Mouse (Mus musculus) megakaryocyte progenitor cell, adult 5-6 weeks (primary cell): Measurements from ENCODE around the gene Fkbp1b. TPM values are rescaled to one million over a fixed set of nuclear protein-coding genes. Genes with fewer than 3 reads are reported as not detected.

Source experiments
- total RNA-seq, 2 experiments: library from RNA; stranded (forward) in 1 of 2; stranded (reverse) in 1 of 2; fragments of 157-497, 149-512 nt in 1 of 2; fragments of 200-1000 nt in 1 of 2; gene quantifications; 2 replicates each; pipeline versions ENCODE4 v1.2.3 to v1.2.4; 2015 to 2017

Fkbp1b gene
- total RNA-seq, 2 experiments from 2014 or later = 18.4 to 21.3 TPM

Other genes starting within 250 kb of the Fkbp1b start
- gene Itsn2, start 249.0 kb downstream of the Fkbp1b start, total RNA-seq (2015) = 78.3 and 94.5 TPM in 2 replicates
- 123 and 143 TPM in 2 replicates for gene Itsn2, start 249.0 kb downstream of the Fkbp1b start, total RNA-seq (2017)
- gene Gm3625, start 248.7 kb downstream of the Fkbp1b start, total RNA-seq (2015) = not detected in 2 replicates
- not detected in 2 replicates for gene Gm3625, start 248.7 kb downstream of the Fkbp1b start, total RNA-seq (2017)
- gene Fam228a, start 103.2 kb downstream of the Fkbp1b start, total RNA-seq (2015) = 0.05 and 0.30 TPM in 2 replicates
- 1.2 TPM in 1 of 2 replicates, not detected in the other for gene Fam228a, start 103.2 kb downstream of the Fkbp1b start, total RNA-seq (2017)
- gene Pfn4, start 72.6 kb downstream of the Fkbp1b start, total RNA-seq (2015) = 0.54 and 2.7 TPM in 2 replicates
- not detected in 2 replicates for gene Pfn4, start 72.6 kb downstream of the Fkbp1b start, total RNA-seq (2017)
- gene Fam228b, start 72.3 kb downstream of the Fkbp1b start, total RNA-seq (2015) = 0.76 and 3.9 TPM in 2 replicates
- gene Fam228b, start 72.3 kb downstream of the Fkbp1b start, total RNA-seq (2017) = 1.2 and 7.4 TPM in 2 replicates
- 258 and 286 TPM in 2 replicates for gene Sf3b6, start 24.0 kb downstream of the Fkbp1b start, total RNA-seq (2015)
- 158 and 165 TPM in 2 replicates for gene Sf3b6, start 24.0 kb downstream of the Fkbp1b start, total RNA-seq (2017)
- 17.6 and 19.2 TPM in 2 replicates for gene Wdcp, start 1.7 kb upstream of the Fkbp1b start, total RNA-seq (2015)
- gene Wdcp, start 1.7 kb upstream of the Fkbp1b start, total RNA-seq (2017) = 6.7 and 10.0 TPM in 2 replicates
- 10.6 and 20.0 TPM in 2 replicates for gene Mfsd2b, start 32.8 kb upstream of the Fkbp1b start, total RNA-seq (2015)
- 6.2 and 14.6 TPM in 2 replicates for gene Mfsd2b, start 32.8 kb upstream of the Fkbp1b start, total RNA-seq (2017)
- gene Ubxn2a, start 66.1 kb upstream of the Fkbp1b start, total RNA-seq (2015) = 18.3 and 20.9 TPM in 2 replicates
- 42.5 and 43.5 TPM in 2 replicates for gene Ubxn2a, start 66.1 kb upstream of the Fkbp1b start, total RNA-seq (2017)
- gene Atad2b, start 75.8 kb upstream of the Fkbp1b start, total RNA-seq (2015) = 54.1 and 65.0 TPM in 2 replicates
- gene Atad2b, start 75.8 kb upstream of the Fkbp1b start, total RNA-seq (2017) = 33.5 and 40.0 TPM in 2 replicates